Mouse (Mus musculus): Measurements from ENCODE around the gene Clec2l.

The Clec2l gene

DNA sequence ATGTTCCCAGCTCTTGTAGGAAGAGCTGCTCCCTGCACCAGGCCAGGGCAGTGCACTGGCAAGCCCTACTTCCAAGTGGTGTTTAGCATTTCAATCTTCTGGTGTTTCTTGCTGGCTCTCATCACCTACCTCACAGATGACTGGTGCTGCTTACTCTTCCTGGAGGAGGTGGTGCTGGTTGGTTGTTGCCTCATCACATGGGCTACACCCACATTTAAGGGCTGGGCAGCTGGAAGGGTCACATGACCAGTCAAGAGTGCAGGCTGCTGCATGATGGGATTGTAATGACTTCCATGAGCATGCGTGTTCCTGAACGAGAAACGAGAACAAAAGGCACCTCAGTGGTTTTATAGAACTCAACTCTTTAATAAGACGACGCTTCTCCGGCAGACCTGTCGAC, 55.8 kb downstream of the Clec2l start:
- DNase-seq (ENCODE audit: low read depth), result no peak

DNA sequence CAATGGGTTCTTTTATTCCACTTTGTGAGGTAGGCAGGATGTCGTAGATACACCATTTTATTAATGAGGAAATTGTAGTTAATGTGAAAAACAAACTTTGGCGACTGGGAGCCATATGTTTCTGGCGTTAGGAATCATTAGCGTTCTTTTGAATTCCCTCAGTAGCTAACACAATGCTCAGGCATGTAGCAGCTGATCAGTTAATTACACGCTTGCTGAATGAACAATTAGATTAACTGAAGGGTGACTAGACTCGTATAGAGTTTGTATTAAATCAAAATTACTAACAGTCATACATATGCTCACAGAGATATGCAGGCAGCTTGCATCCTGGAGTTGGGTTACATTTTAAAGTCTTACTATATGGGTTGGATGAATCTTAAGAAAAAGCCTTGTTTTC, 56.4 kb downstream of the Clec2l start:
- DNase-seq (ENCODE audit: low read depth), result no peak

DNA sequence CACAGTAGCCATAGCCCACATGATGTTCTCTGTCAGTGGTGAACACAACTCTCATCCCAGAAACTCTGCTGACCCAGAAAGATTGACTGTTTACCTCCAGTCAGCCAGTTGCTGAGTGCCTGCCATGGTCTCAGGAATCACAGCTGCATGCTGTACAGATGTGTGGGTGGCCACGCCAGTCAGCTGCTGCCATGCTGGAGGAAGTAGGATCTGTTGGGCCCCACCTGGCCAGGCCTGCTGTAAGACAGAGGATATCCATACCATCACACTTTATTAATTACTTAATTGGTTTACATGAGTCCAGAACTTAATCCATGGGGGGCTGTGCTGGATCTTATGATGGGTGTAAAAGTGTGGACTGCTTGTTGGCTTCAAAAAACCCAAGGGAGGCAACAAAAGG, 58.5 kb downstream of the Clec2l start:
- DNase-seq (ENCODE audit: low read depth), result no peak

DNA sequence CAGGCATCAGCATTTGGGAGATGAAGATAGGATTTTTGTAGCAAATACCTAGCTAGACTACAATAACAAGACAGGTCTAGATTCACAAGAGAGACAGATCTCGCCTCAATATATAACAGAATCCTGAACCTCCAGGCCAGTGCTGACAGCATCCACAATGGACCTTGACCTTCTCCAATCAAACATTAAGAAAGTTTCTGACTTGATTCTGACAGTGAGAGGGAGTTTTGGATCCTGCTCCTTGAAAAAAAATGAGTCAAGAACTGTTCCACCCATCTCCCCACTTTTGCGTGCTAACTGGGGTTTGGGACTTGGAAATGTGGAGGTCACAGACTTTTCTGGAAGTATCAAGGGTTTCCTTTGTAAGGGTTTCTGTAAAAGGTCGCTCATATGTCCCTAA, 62.6 kb downstream of the Clec2l start:
- DNase-seq (ENCODE audit: low read depth), result no peak

All from NIH3T3 (cell line).